Mouse (Mus musculus) granulocyte monocyte progenitor cell, adult 5-6 weeks (primary cell): ENCODE results near the gene Srxn1. TPM values are rescaled to one million over a fixed set of nuclear protein-coding genes. Genes with fewer than 3 reads are reported as not detected.
A peak's percentile ranks its signal among the peaks of the same experiment; 100 is the strongest.

Experiments
- ATAC-seq: replicated peaks from 2 replicates; pipeline ENCODE4 v1.8.0; 2016; ENCODE audit warnings: mild to moderate bottlenecking, moderate TSS enrichment, inconsistent platforms; ENCODE audit not compliant: poor library complexity, severe bottlenecking
- total RNA-seq, 2 experiments: library from RNA; stranded (forward) in 1 of 2; stranded (reverse) in 1 of 2; fragments of 200-712, 200-1000 nt in 1 of 2; fragments of >200 nt in 1 of 2; fragmentation: Nextera tagmentation in 1 of 2; gene quantifications; 2 replicates each; pipeline ENCODE4 v1.2.3; 2014 to 2017

Srxn1 gene
- total RNA-seq, 2 experiments from 2014 or later: 0.47 to 2.0 TPM

- ATAC-seq: no peak
These were observed 9.0 kb downstream of the Srxn1 start for GRCm38 (mm10) chr2:152114057-152114975.

GRCm38 (mm10) chr2:152117694-152118093 lies 12.4 kb downstream of the Srxn1 start:
- ATAC-seq: no peak

DNA sequence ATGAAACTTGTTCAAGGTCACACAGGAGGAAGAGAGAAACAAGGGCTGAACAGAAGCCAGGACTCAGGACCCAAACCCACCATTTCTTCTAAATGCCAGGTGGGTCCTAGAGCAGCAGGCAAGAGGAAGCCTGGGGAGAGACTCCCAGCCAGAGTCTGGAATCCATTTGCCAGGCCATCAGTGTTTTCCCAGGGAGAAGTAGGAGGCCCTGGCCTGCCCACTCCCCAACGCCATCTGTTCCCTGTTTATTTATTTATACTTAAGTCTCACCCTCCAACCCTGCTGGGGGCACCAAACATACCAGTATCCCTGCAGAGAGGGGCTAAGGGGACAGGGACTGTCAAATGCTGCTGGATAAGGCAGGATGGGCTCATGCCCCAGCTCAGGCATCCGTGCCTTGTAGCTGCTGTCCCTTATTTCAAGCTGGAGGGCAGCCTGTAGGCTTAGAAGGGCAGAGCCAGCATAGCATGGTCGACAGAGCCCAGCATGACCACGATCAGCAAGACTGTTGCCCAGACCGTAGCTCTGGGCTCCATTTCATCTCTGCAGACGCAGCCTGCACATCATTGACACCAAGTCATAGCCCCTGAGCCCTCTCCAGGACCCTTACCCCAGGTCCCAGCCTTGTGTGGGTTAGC lies 14.0 kb downstream of the Srxn1 start:
- ATAC-seq: no peak

DNA sequence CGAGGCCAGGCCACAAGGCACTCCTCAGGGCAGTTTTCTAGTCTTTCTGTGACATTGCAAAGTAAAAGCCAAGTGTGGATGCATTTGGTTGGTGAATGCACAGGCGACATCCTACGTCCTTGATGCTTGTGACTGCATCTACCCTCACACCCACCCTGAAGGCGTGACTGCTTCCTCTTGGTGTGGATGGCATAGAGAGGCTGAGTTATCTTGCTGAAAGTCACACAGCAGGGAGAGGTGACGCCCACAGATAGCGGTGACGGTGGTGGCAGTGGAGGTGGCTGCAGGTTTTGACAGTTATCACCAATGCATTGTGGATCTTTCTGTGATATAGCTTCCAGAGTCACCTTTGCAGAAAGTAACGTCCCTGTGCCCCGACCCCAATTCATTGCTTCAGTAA lies 17.6 kb downstream of the Srxn1 start:
- no peak for ATAC-seq

GRCm38 (mm10) chr2:152128597-152128996 lies 23.3 kb downstream of the Srxn1 start:
- no peak for ATAC-seq

GRCm38 (mm10) chr2:152129778-152130177 lies 24.5 kb downstream of the Srxn1 start:
- ATAC-seq: no peak

DNA sequence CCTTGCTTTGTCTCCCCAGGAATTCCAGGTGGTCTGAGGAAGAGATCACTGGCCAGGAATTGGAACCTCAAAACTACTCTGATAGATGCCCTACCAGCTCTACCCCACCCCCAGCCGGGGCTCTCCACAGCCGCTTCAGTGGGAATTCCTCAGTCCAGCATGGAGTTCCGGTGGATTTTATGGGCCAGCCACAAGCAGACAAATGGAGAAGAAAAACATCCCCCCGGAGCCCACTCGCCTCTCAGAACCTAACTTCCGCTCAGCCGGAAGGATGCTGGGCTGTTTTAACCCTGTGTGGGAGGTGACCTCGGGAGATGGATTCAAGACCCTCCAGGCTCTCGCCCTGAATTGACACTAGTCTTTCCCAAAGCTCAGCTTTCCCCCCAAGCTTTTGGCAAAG lies 26.7 kb downstream of the Srxn1 start:
- no peak for ATAC-seq

DNA sequence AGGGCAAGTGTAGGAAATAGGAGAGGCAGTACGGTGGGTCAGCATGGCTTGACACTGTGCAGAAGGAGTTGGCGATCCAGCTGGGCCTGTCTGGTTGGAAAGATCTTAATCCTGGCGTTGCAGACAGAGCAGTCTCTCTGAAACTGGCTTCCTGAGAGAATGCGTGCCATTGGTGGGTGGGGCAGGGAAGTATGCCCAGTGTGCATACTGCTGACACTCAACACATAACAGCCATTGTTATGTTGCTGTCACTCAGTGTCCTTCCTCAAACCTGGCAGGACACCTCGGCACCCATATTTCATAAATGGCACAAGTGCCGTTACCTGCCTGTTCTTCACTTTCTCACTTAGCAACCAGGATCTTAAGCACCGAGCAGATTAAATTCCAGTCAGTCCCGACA lies 27.4 kb downstream of the Srxn1 start:
- no peak for ATAC-seq

GRCm38 (mm10) chr2:152139191-152139987 lies 34.1 kb downstream of the Srxn1 start:
- ATAC-seq: no peak

DNA sequence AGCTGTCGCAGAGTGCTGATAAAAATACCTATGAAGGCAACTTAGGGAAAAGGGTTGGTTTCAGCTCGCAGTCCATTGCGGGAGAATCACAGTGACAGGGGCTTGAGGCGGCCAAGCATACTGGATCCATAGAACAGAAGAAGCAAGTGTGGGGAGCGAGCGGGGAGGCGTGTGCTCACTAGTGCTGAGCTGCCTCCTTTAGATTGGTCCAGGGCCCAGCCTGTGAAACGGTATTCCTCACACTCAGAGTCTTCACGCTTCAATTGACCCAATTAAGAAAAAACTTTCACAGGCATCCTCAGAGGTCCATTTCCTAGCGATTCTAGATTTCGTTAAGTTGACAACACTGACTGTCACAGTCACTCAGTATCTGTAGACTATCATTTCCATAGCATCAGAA lies 35.6 kb downstream of the Srxn1 start:
- ATAC-seq: no peak

- ATAC-seq: no peak
These were observed 36.2 kb downstream of the Srxn1 start for GRCm38 (mm10) chr2:152141491-152141890.

- ATAC-seq: 0 out of 2 replicates have a peak, but pooled peaks have one; percentile 20
These were observed 36.7 kb downstream of the Srxn1 start for GRCm38 (mm10) chr2:152142046-152142445.

GRCm38 (mm10) chr2:152142571-152142970 lies 37.3 kb downstream of the Srxn1 start:
- ATAC-seq: no peak

DNA sequence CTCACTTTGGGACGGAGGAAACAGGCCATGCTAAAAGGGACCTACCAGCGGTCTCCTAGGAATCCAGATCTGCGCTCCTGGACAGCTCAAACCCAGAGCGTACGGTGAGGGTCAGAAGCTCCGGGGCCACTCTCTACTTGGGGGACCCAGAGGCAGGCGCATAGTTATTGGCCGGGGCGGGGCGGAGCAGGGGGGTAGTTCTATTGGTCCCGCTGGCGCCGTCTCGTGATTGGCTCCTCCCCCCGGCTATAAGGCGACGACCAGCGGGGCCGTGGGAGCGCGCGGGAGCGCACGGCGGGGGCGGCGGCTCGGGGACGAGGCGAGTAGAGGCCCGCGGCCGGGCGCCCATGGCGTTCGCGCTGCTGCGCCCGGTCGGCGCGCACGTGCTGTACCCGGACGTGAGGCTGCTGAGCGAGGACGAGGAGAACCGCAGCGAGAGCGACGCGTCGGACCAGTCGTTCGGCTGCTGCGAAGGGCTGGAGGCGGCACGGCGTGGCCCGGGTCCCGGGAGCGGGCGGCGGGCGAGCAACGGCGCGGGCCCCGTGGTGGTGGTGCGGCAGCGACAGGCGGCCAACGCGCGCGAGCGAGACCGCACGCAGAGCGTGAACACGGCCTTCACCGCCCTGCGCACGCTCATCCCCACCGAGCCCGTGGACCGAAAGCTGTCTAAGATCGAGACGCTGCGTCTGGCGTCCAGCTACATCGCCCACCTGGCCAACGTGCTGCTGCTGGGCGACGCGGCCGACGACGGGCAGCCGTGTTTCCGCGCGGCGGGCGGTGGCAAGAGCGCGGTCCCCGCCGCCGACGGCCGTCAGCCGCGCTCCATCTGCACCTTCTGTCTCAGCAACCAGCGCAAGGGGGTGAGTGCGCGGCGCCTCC lies 38.2 kb downstream of the Srxn1 start, which contains the start of gene Tcf15:
Gene Tcf15 (plus strand): TSS at position 283 of the 879 bp plus-strand sequence.
- ATAC-seq: peak; percentile 78

GRCm38 (mm10) chr2:152144158-152144450 lies 38.8 kb downstream of the Srxn1 start:
- ATAC-seq: no peak

- no peak for ATAC-seq
These were observed 39.2 kb downstream of the Srxn1 start for GRCm38 (mm10) chr2:152144501-152144900.

DNA sequence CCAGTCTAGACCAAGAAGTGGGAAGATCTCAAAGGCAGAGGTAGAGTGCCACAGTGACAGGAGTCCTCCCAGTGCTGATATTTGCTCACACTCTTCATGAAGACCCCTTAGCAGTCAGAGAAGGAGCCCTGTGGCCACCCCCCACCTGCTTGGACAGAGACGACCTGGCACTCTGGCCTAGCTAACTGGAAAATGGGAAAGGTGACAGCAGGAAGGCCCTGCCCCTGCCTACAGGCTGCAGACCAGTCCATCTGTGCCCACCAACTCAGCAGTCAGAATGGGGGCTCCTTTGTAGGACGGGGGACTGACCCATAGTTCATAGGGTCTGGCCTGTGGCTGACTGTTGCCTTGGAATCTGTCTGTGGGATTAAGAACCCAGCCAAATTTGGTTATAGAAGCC lies 40.4 kb downstream of the Srxn1 start:
- no peak for ATAC-seq

GRCm38 (mm10) chr2:152147079-152147478 lies 41.8 kb downstream of the Srxn1 start:
- no peak for ATAC-seq

GRCm38 (mm10) chr2:152148675-152149074 lies 43.4 kb downstream of the Srxn1 start:
- no peak for ATAC-seq

DNA sequence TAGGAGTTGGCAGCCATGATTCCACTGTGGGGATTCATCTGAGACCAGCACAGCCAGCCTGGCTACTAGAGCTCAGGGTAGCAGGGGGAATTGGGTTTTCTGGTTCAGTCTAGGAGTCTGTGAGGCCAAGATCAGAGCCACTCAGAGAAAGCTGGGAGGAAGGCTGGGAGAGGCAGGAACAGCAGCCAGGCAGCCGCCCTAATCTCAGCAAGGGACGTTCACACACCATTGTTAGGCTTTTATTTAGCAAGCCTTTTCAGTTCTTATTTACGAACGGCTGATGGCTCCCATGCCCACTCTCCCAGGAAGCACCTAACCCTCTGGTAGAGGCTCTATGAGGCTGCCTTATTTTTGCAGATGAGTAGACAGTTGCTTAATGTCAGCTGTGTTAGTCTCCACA lies 44.6 kb downstream of the Srxn1 start:
- no peak for ATAC-seq
